Mouse (Mus musculus): ENCODE measurements around the gene Stil.

Gene Stil

DNA sequence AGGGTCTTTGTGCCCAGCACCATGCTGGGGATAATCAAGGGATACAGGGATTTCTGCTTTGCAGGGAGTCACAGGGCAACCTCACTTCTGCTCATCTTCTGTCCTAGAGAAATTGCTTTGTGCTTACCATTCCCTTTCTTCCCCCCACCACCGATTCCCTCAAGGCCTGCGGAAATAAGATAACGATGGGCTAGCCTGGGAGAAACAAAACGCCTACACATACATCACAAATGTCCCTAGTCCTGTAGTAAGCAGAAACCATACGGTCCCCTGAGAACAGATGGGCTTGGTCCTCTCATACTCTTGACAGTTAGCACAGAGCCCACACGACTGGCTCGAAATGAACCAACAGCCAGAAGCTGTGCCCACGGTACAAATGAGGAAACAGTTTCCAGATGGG is 48.2 kb downstream of the Stil start:
- in situ Hi-C loops (cut with MboI, MseI) = no loop called here

DNA sequence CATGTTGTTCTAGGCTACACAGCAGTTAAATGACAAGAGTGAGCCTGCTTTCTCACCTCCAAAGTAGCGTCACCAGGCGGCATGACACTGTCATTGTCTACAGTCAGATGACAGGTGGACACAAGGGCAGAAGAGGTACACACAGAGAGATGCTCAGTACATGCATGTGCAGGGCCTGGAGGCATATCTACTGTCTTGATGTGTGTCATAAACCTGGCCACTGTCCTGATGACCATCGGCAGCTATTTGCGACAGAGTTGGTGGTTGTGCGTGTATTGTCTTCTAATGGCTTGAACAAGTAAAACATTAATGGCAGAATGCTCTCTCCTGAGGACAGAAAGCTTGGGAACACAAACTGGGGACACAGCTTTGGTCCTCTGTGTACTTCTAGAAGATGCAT is 51.3 kb downstream of the Stil start:
- in situ Hi-C loops (cut with MboI, MseI) = no loop called here

- in situ Hi-C loops (cut with MboI, MseI) = no loop called here
Measured at GRCm38 (mm10) chr4:115052343-115053005, 52.5 kb downstream of the Stil start.

- in situ Hi-C loops (cut with MboI, MseI) = no loop called here
Measured at GRCm38 (mm10) chr4:115055044-115055443, 55.1 kb downstream of the Stil start.

- in situ Hi-C loops (cut with MboI, MseI) = no loop called here
Measured at GRCm38 (mm10) chr4:115055691-115056090, 55.7 kb downstream of the Stil start.

- in situ Hi-C loops (cut with MboI, MseI) = no loop called here
Measured at GRCm38 (mm10) chr4:115056371-115056920, 56.5 kb downstream of the Stil start, which contains the start of gene Tal1. Gene Tal1 (plus strand): TSS chr4:115056426.

GRCm38 (mm10) chr4:115056921-115057673 is 57.1 kb downstream of the Stil start:
- in situ Hi-C loops (cut with MboI, MseI) = no loop called here

DNA sequence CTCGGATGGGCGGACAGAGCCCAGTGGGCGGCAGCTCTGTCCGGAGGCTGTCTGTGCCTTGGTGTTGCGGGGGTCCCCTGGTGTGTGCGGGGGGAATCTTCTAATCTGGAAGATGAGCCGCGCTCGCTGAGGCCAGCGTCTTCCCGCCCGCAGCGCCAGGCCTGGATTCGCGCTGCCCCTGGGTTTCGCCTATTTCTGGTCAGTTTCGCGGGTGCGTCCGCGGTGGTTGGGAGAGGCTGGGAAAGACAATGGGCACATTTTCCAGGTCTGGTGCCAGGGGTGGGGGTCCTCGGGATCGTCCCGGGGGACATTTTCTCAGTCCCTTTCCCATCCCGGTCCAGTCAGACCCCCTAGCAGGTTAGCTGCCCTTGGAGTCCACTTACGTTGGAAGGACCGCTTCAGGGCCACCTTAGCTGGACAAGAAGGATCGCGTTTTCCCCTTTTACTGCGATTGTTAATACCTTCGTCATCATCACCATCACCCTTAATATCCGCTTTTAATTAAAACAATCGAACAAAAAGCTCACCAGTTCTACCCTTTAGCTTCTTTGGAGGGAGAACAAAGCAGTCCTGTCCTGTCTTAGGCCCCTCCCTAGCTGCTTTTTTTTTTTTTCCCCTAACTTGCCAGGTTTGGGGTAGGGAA is 57.8 kb downstream of the Stil start:
- in situ Hi-C loops (cut with MboI, MseI) = no loop called here

DNA sequence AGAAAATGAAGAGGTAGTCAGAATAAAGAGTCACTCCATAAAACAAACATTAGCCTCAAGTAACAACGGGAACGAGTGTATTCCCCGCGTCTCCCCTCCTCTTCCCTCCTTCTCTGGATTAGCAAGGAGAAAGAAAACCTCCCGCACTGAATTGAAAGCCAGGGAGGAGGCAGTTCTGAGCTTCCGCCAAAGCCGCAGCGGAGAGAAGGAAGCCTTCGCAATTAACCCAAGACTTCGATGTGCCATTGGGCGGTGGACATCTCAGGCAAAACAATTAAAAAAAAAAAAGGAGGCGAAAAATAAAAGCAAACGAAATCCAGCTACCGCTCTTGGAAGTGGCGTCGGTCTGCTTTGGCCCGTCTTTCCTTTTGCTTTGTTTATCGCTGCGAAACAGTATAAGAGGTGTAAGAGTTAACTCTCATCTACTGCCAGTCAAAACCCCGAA is 58.4 kb downstream of the Stil start:
- in situ Hi-C loops (cut with MboI, MseI) = no loop called here

- in situ Hi-C loops (cut with MboI, MseI) = no loop called here
Measured at GRCm38 (mm10) chr4:115058871-115059590, 59.1 kb downstream of the Stil start.

DNA sequence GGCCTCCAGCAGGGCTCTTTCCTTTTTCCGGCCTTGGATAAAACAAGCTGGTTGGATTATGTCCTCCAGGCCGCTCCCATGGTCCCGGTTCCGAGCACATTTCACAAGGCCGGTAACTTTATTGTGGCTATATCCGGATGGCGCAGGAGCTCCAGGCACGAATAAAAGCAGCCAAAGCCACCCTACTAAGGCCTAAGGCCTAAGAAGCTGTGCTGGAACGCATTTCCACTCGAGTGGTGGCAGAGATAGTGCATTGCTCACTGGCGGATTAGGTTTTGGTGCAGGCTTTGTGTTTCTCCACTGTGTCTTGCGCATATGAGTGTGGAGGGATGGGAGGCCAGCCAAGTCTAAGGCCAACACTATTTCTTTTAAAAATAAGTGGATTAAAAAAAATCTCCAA is 59.9 kb downstream of the Stil start:
- in situ Hi-C loops (cut with MboI, MseI) = no loop called here

- in situ Hi-C loops (cut with MboI, MseI) = no loop called here
Measured at GRCm38 (mm10) chr4:115060753-115061152, 60.8 kb downstream of the Stil start.

DNA sequence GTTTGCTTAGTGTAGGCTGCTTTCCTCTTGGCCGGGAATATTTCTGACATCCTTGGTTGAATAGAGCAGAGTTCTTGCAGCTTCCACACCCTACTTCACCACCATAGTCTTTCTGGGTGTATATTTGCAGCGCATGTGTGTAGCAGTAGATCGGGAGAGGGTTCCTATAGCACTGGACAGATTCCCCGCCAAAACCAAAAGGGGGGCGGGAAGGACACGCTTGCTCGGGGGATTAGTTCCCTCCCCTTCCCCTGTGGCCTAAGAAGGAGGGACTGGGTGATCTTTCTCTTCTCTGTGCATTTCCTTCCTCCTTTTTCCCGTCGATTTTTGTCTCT is 62.5 kb downstream of the Stil start:
- in situ Hi-C loops (cut with MboI, MseI) = no loop called here

- in situ Hi-C loops (cut with MboI, MseI) = no loop called here
Measured at GRCm38 (mm10) chr4:115062875-115063517, 63.0 kb downstream of the Stil start.

- in situ Hi-C loops (cut with MboI, MseI) = no loop called here
Measured at GRCm38 (mm10) chr4:115063518-115064239, 63.7 kb downstream of the Stil start.

GRCm38 (mm10) chr4:115071668-115072067 is 71.7 kb downstream of the Stil start:
- in situ Hi-C loops (cut with MboI, MseI) = no loop called here

- in situ Hi-C loops (cut with MboI, MseI) = no loop called here
Measured at GRCm38 (mm10) chr4:115074789-115075188, 74.8 kb downstream of the Stil start.

DNA sequence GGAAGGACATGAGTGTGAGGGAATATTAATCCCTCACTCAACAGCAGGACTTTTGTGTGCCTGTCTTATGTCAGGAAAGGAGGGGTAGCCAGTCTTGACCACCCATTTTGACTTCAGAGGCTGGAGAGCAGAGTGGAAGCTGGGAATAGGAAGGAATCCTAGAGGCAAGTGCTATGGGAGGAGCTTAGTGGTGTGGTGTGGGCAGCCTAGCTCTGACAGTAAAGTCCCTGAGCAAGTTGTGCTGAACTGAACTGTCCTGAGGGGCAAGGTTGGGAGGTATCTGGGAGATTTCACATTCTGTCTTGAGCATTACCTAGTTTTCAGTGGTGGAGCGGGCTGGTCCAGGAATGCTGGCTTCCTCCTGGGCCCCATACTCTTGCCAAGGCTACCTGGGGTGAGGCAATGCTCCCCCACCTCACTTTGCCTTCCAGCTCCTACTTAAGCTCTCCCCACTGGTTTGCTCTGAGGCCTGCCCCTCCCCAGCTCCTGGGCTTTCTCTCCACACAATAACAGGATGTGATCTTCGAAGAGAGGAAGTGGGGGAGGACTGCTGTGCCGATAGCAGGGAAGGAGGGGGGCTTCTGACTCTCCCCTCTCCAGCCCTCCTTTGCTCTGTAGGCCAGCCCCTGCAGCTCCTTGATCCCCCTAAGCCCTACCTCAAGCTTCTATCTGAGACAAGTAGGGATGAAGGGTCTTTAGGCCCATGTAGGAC is 75.4 kb downstream of the Stil start:
- in situ Hi-C loops (cut with MboI, MseI) = no loop called here

- in situ Hi-C loops (cut with MboI, MseI) = no loop called here
Measured at GRCm38 (mm10) chr4:115078892-115079820, 79.2 kb downstream of the Stil start.

Measured in regulatory T cell (primary cell).